Mouse (Mus musculus) neural tube, embryonic 12.5 days (tissue): ENCODE measurements around the gene Shbg. TPM values are rescaled to one million over a fixed set of nuclear protein-coding genes. Genes with fewer than 3 reads are reported as not detected.

Source experiments
- ATAC-seq: fragments of 200-750 bp; cut with Nextera tagmentation; 2 replicates; pipeline ENCODE4 v1.8.0; 2017; ENCODE audit warnings: low read depth, mild to moderate bottlenecking, moderate TSS enrichment, moderate library complexity; ENCODE audit not compliant: low FRiP score
- H3K27ac ChIP-seq: fragments of 300-500 bp; sonication (generic); 2 replicates; pipeline ENCODE4 v1.5.1; 2016
- H3K27me3 ChIP-seq: fragments of 300-500 bp; sonication (generic); replicated peaks from 2 replicates; pipeline ENCODE4 v1.6.1; 2016; ENCODE audit warnings: mild to moderate bottlenecking
- H3K36me3 ChIP-seq: fragments of 300-500 bp; sonication (generic); 2 replicates; pipeline ENCODE4 v1.6.1; 2016; ENCODE audit warnings: mild to moderate bottlenecking
- H3K4me1 ChIP-seq: fragments of 300-500 bp; sonication (generic); 2 replicates; pipeline ENCODE4 v1.6.1; 2016
- H3K4me2 ChIP-seq: fragments of 300-500 bp; sonication (generic); replicated peaks from 2 replicates; pipeline ENCODE4 v1.6.1; 2016; ENCODE audit warnings: mild to moderate bottlenecking
- H3K4me3 ChIP-seq: fragments of 300-500 bp; sonication (generic); 2 replicates; pipeline ENCODE4 v1.5.1; 2016
- H3K9ac ChIP-seq: fragments of 300-500 bp; sonication (generic); 2 replicates; pipeline ENCODE4 v1.6.1; 2016; ENCODE audit warnings: mild to moderate bottlenecking
- H3K9me3 ChIP-seq: fragments of 300-500 bp; sonication (generic); 2 replicates; pipeline ENCODE4 v1.6.1; 2016; ENCODE audit warnings: mild to moderate bottlenecking
- whole genome bisulfite sequencing: fragments of 180-500 bp; shearing (Covaris S2); methylation state at CpG from one replicate; pipeline ENCODE4 v1.1.7; 2016; 5-methylcytosine and 5-hydroxymethylcytosine counted together
- microRNA counts: library from miRNA; unstranded; fragments of <30 nt; microRNA quantifications from one replicate; lab custom pipeline; 2017
- microRNA-seq: library from miRNA; unstranded; fragments of <30 nt; microRNA quantifications from one replicate; pipeline ENCODE4, GENCODE M21; 2017
- polyA plus RNA-seq: library from polyadenylated mRNA; unstranded; fragments of >200 nt; fragmentation: Nextera tagmentation; extraction: Ambion mirVana; gene quantifications from 2 replicates; pipeline ENCODE4 v1.2.1, GENCODE M21; 2016

Shbg gene
- polyA plus RNA-seq, 1 experiment from 2014 or later: not detected

GRCm38 (mm10) chr11:69578301-69578700 lies 39.4 kb downstream of the Shbg start:
- peak overlapping the region; percentile 72 for H3K9ac ChIP-seq
- H3K27me3 ChIP-seq: no peaks in the 10 kb centered on the region
- WGBS: 14% methylated on average over 15 of the region's 15 CpGs
- H3K4me3 ChIP-seq: peak overlapping the region; percentile 68
- no peak overlapping the region for H3K27ac ChIP-seq
- ATAC-seq: no peak
- peaks cover 34% of the 10 kb centered on the region for H3K4me1 ChIP-seq
- H3K36me3 ChIP-seq: peaks cover 10% of the 10 kb centered on the region
- peak overlapping the region; percentile 83 for H3K4me2 ChIP-seq
- H3K9me3 ChIP-seq: no peaks in the 10 kb centered on the region

- H3K9me3 ChIP-seq: no peaks in the 10 kb centered on the region
- no peak overlapping the region for H3K9ac ChIP-seq
- no peak for ATAC-seq
- H3K4me1 ChIP-seq: peaks cover 26% of the 10 kb centered on the region
- peaks cover 16% of the 10 kb centered on the region for H3K36me3 ChIP-seq
- H3K27me3 ChIP-seq: no peaks in the 10 kb centered on the region
- 77% methylated on average over 5 of the region's 5 CpGs for WGBS
- no peak overlapping the region for H3K4me3 ChIP-seq
- H3K27ac ChIP-seq: no peak overlapping the region
- H3K4me2 ChIP-seq: no peak overlapping the region
Measured at GRCm38 (mm10) chr11:69576307-69576706, 41.4 kb downstream of the Shbg start.

- no peak for ATAC-seq
- Histone ChIP-seq H3K9me3 (no peaks in the 10 kb centered on the region), H3K4me2 (no peak overlapping the region), H3K36me3 (peaks cover 27% of the 10 kb centered on the region), H3K4me1 (peaks cover 26% of the 10 kb centered on the region), H3K4me3 (no peak overlapping the region), H3K27ac (no peak overlapping the region), H3K27me3 (no peaks in the 10 kb centered on the region), H3K9ac (no peak overlapping the region)
- WGBS: 71% methylated on average over 3 of the region's 3 CpGs
Measured at GRCm38 (mm10) chr11:69575220-69575619, 42.5 kb downstream of the Shbg start.

- no peak overlapping the region for H3K27ac ChIP-seq
- no peaks in the 10 kb centered on the region for H3K9me3 ChIP-seq
- 83% methylated on average over 8 of the region's 8 CpGs for WGBS
- H3K4me3 ChIP-seq: no peak overlapping the region
- no peak overlapping the region for H3K4me2 ChIP-seq
- H3K4me1 ChIP-seq: peaks cover 21% of the 10 kb centered on the region
- H3K27me3 ChIP-seq: no peaks in the 10 kb centered on the region
- no peak overlapping the region for H3K9ac ChIP-seq
- ATAC-seq: no peak
- H3K36me3 ChIP-seq: peaks cover 49% of the 10 kb centered on the region
Measured at GRCm38 (mm10) chr11:69565131-69565530, 52.6 kb downstream of the Shbg start.

MicroRNA genes within 50 kb of the gene (microRNA counts, 519-probe panel; counts per million panel counts)
- 342 counts per million, percentile 67 among the panel's probes with 10 or more counts for microRNA mmu-miR-1934 (lab: Ali Mortazavi, UCI)
- 1,344 counts per million, percentile 68 among the panel's probes with 10 or more counts for microRNA mmu-miR-467f (lab: Ali Mortazavi, UCI)

Small RNA genes within 50 kb of the gene (microRNA-seq; reads per million reads assigned to microRNA genes)
- gene Mir1934 (2.2 reads per million, percentile 1 among the genes with 10 or more reads in this experiment), gene Mir467f (not detected)

Other genes starting within 250 kb of the Shbg start
- gene Chd3, start 248.5 kb downstream of the Shbg start, polyA plus RNA-seq: 87.1 and 93.0 TPM in 2 replicates
- gene Naa38, start 222.4 kb downstream of the Shbg start, polyA plus RNA-seq: 105 and 111 TPM in 2 replicates
- 48.5 and 49.9 TPM in 2 replicates for gene Cyb5d1, start 222.3 kb downstream of the Shbg start, polyA plus RNA-seq
- 13.7 TPM in 2 replicates for gene Tmem88, start 219.7 kb downstream of the Shbg start, polyA plus RNA-seq
- 48.6 and 52.4 TPM in 2 replicates for gene Kdm6b, start 204.2 kb downstream of the Shbg start, polyA plus RNA-seq
- gene Dnah2, start 68.8 kb downstream of the Shbg start, polyA plus RNA-seq: 1.6 and 1.9 TPM in 2 replicates
- gene Efnb3, start 57.7 kb downstream of the Shbg start, polyA plus RNA-seq: 54.4 and 57.4 TPM in 2 replicates
- 32.2 and 32.4 TPM in 2 replicates for gene Wrap53, start 37.6 kb downstream of the Shbg start, polyA plus RNA-seq
- 116 and 120 TPM in 2 replicates for gene Trp53, start 37.5 kb downstream of the Shbg start, polyA plus RNA-seq
- 8.4 and 10.8 TPM in 2 replicates for gene Atp1b2, start 12.0 kb downstream of the Shbg start, polyA plus RNA-seq
- 22.0 and 23.3 TPM in 2 replicates for gene Sat2, start 4.1 kb upstream of the Shbg start, polyA plus RNA-seq
- 55.8 and 71.5 TPM in 2 replicates for gene Fxr2, start 15.1 kb upstream of the Shbg start, polyA plus RNA-seq
- 0.30 TPM in 1 of 2 replicates, not detected in the other for gene Sox15, start 37.4 kb upstream of the Shbg start, polyA plus RNA-seq
- 81.4 and 82.6 TPM in 2 replicates for gene Mpdu1, start 44.7 kb upstream of the Shbg start, polyA plus RNA-seq
- gene Cd68, start 48.2 kb upstream of the Shbg start, polyA plus RNA-seq: 7.7 and 8.0 TPM in 2 replicates
- 598 and 684 TPM in 2 replicates for gene Eif4a1, start 54.5 kb upstream of the Shbg start, polyA plus RNA-seq
- 97.8 and 115 TPM in 2 replicates for gene Senp3, start 64.2 kb upstream of the Shbg start, polyA plus RNA-seq
- gene Tnfsf13, start 67.9 kb upstream of the Shbg start, polyA plus RNA-seq: 0.20 TPM in 1 of 2 replicates, not detected in the other
- 1.9 and 2.7 TPM in 2 replicates for gene Tnfsf12, start 77.9 kb upstream of the Shbg start, polyA plus RNA-seq
- gene Tnfsfm13, start 78.2 kb upstream of the Shbg start, polyA plus RNA-seq: 1.4 TPM in 2 replicates
- gene Polr2a, start 140.7 kb upstream of the Shbg start, polyA plus RNA-seq: 28.5 and 31.2 TPM in 2 replicates
- not detected in 2 replicates for gene Slc35g3, start 144.1 kb upstream of the Shbg start, polyA plus RNA-seq
- 2.3 and 2.4 TPM in 2 replicates for gene Zbtb4, start 148.0 kb upstream of the Shbg start, polyA plus RNA-seq
- gene Chrnb1, start 178.0 kb upstream of the Shbg start, polyA plus RNA-seq: 5.3 and 5.8 TPM in 2 replicates
- 4.1 and 5.6 TPM in 2 replicates for gene Fgf11, start 184.0 kb upstream of the Shbg start, polyA plus RNA-seq
- gene Tmem102, start 187.7 kb upstream of the Shbg start, polyA plus RNA-seq: 1.1 and 1.7 TPM in 2 replicates
- not detected in 2 replicates for gene Gm39566, start 197.4 kb upstream of the Shbg start, polyA plus RNA-seq
- gene Spem2, start 200.6 kb upstream of the Shbg start, polyA plus RNA-seq: not detected in 2 replicates
- 0.52 TPM in 1 of 2 replicates, not detected in the other for gene Spem1, start 204.3 kb upstream of the Shbg start, polyA plus RNA-seq
- 14.1 and 16.6 TPM in 2 replicates for gene Nlgn2, start 219.9 kb upstream of the Shbg start, polyA plus RNA-seq
- 325 and 328 TPM in 2 replicates for gene Tmem256, start 220.6 kb upstream of the Shbg start, polyA plus RNA-seq
- gene Plscr3, start 228.5 kb upstream of the Shbg start, polyA plus RNA-seq: 64.4 and 69.9 TPM in 2 replicates
- 0.22 and 0.30 TPM in 2 replicates for gene Tnk1, start 240.8 kb upstream of the Shbg start, polyA plus RNA-seq